Mouse (Mus musculus): ENCODE data around the gene Adam10. TPM values are rescaled to one million over a fixed set of nuclear protein-coding genes. Genes with fewer than 3 reads are reported as not detected.

Adam10 gene
- polyA plus RNA-seq, 1 experiment = 44.9 TPM

DNA sequence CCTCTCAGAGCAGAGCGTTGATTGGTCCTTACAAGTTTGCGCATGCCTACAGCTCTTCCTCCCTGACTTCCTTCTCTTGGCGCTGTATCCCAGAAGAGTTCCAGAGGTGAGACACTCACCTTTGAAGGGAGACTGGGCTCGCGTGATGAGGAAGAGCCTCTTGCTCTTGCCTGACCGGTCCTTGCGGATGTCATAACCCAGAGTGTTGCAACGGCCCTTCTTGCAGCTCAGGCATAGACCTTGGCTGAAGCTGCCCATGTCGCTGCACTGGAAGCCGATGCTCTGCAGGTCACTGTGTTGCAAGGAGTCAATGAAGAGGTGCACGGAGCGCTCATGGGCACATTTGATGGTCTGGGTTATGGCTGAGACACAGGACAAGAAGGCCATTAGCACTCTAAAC is 133.8 kb downstream of the Adam10 start:
- no peak for DNase-seq
- Histone ChIP-seq H3K4me1 (ENCODE audit: control insufficient read depth, insufficient read depth, low read length) (no peaks in the 10 kb centered on the region; the same call in 1 of the 2 replicates), H3K4me3 (replicated peaks; ENCODE audit: insufficient read depth, low read depth, low read length) (no peak overlapping the region), H3K27ac (ENCODE audit: insufficient read depth, low read length) (no peak overlapping the region), H3K27me3 (ENCODE audit: control insufficient read depth, insufficient read depth, low read length) (no peaks in the 10 kb centered on the region)
- no peak for TF ChIP-seq POLR2A (IDR thresholded peaks at IDR 0.05; ENCODE audit: borderline replicate concordance, insufficient read depth, low read length)
- TF ChIP-seq CTCF (IDR thresholded peaks at IDR 0.05; ENCODE audit: borderline replicate concordance, insufficient read depth, low read depth, low read length) = no peak
- 95% methylated on average over 12 of the region's 12 CpGs for WGBS

DNA sequence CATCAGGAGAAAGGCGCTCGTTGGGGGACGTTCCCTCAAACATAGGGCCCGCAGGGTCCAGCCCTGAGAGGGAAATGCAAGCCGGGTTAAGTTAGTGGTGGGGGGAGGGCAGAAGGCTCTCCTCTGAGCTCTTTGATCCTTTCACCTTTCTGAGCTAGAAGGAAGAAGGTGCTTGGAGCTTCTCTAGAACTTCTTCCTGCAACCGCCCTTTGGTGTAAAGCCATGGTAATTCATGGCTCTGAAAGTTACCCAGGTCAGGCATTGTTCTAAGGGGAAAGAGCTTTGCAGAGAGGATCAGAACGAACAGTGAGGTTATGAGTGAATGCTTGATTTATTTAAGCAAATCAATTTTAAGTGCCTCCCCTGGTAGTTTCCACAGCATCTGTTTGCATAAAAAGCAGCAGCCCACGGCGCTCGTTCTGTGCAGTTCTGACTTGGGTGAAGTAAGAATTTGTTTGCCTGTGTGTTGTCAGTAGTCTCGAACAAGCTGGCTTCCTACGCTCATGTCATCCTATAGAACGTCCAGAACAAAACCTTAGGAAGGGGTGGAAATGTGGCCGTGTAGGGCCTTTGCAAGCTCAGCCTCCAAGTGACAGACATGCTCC is 138.0 kb downstream of the Adam10 start:
- 81% methylated on average over 14 of the region's 14 CpGs for WGBS
- Histone ChIP-seq H3K27me3 (ENCODE audit: control insufficient read depth, insufficient read depth, low read length) (no peaks in the 10 kb centered on the region), H3K4me1 (ENCODE audit: control insufficient read depth, insufficient read depth, low read length) (no peaks in the 10 kb centered on the region; the same call in 1 of the 2 replicates), H3K27ac (ENCODE audit: insufficient read depth, low read length) (no peak overlapping the region), H3K4me3 (replicated peaks; ENCODE audit: insufficient read depth, low read depth, low read length) (no peak overlapping the region)
- DNase-seq = no peak
- TF ChIP-seq POLR2A (IDR thresholded peaks at IDR 0.05; ENCODE audit: borderline replicate concordance, insufficient read depth, low read length) (no peak), CTCF (IDR thresholded peaks at IDR 0.05; ENCODE audit: borderline replicate concordance, insufficient read depth, low read depth, low read length) (no peak)

DNA sequence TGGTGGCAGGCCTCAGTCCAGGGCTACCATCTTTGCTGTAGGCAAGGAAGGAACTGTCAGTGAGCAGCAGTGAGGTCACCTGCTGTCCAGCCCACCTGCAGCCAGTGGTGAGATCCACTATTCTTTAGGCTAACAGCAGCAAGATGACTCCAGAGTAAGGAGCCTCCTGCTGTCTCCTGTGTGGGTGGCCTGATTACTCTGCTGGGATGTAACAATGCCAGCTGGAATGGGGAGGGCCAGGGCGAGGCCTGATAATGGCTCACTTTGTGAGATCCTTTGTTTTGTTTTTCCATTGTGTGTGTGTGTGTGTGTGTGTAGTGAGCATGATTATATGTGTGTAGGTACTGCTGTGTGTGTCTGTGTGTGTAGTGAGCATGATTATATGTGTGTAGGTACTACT is 138.6 kb downstream of the Adam10 start:
- 34% methylated on average over 1 of the region's 1 CpGs for WGBS
- no peak for DNase-seq
- no peak overlapping the region for H3K4me3 ChIP-seq (replicated peaks; ENCODE audit: insufficient read depth, low read depth, low read length)
- H3K27ac ChIP-seq (ENCODE audit: insufficient read depth, low read length) = no peak overlapping the region
- no peaks in the 10 kb centered on the region for H3K27me3 ChIP-seq (ENCODE audit: control insufficient read depth, insufficient read depth, low read length)
- no peaks in the 10 kb centered on the region; the same call in 1 of the 2 replicates for H3K4me1 ChIP-seq (ENCODE audit: control insufficient read depth, insufficient read depth, low read length)
- TF ChIP-seq CTCF (IDR thresholded peaks at IDR 0.05; ENCODE audit: borderline replicate concordance, insufficient read depth, low read depth, low read length) = no peak
- no peak for TF ChIP-seq POLR2A (IDR thresholded peaks at IDR 0.05; ENCODE audit: borderline replicate concordance, insufficient read depth, low read length)

DNA sequence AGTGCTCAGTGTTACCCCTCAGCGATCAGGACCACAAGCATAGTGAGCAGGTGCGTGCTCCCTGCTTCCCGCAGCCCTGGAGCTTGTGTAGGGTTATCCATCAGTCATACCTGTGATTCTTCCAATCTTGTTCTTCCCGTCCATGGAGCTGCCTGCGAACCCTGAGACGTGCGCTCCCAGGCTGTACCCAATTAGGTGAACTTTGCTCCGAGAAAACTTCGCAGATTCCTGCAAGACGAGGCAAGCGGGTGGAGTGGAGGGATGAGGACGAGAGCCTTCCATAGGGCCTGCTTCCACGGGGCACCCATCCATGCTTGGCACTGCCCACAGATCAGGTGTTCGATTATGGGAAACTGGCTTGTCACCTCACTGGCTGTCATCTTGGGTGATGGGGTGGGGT is 139.9 kb downstream of the Adam10 start:
- H3K4me3 ChIP-seq (replicated peaks; ENCODE audit: insufficient read depth, low read depth, low read length) = no peak overlapping the region
- no peaks in the 10 kb centered on the region for H3K27me3 ChIP-seq (ENCODE audit: control insufficient read depth, insufficient read depth, low read length)
- 75% methylated on average over 14 of the region's 14 CpGs for WGBS
- H3K27ac ChIP-seq (ENCODE audit: insufficient read depth, low read length) = no peak overlapping the region
- TF ChIP-seq CTCF (IDR thresholded peaks at IDR 0.05; ENCODE audit: borderline replicate concordance, insufficient read depth, low read depth, low read length) = no peak
- TF ChIP-seq POLR2A (IDR thresholded peaks at IDR 0.05; ENCODE audit: borderline replicate concordance, insufficient read depth, low read length) = no peak
- no peak for DNase-seq
- H3K4me1 ChIP-seq (ENCODE audit: control insufficient read depth, insufficient read depth, low read length) = no peaks in the 10 kb centered on the region; the same call in 1 of the 2 replicates

DNA sequence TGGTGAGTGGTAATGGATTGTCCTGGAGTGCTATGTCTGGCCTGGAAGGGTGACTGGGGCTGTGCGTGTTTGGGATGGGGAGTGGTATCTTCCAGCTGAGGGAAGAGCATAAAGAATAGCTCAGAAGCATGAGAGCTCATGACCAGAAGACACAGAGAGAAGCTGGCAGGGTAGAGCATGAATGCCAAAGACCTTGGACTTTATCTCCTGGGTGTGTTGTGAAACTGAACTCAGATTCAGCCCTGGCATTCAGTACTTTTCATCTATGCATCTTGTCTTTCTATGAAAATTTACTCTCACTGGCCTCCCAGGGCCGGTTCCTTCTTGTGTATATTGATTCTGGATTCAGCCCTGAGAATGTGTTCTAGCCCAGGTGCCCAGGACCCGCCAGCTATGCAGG is 145.3 kb downstream of the Adam10 start:
- no peak for DNase-seq
- Histone ChIP-seq H3K4me1 (ENCODE audit: control insufficient read depth, insufficient read depth, low read length) (no peaks in the 10 kb centered on the region), H3K27ac (ENCODE audit: insufficient read depth, low read length) (no peak overlapping the region), H3K4me3 (replicated peaks; ENCODE audit: insufficient read depth, low read depth, low read length) (no peak overlapping the region), H3K27me3 (ENCODE audit: control insufficient read depth, insufficient read depth, low read length) (no peaks in the 10 kb centered on the region)
- TF ChIP-seq POLR2A (IDR thresholded peaks at IDR 0.05; ENCODE audit: borderline replicate concordance, insufficient read depth, low read length) = no peak
- no peak for TF ChIP-seq CTCF (IDR thresholded peaks at IDR 0.05; ENCODE audit: borderline replicate concordance, insufficient read depth, low read depth, low read length)
- 94% methylated on average over 3 of the region's 3 CpGs for WGBS

DNA sequence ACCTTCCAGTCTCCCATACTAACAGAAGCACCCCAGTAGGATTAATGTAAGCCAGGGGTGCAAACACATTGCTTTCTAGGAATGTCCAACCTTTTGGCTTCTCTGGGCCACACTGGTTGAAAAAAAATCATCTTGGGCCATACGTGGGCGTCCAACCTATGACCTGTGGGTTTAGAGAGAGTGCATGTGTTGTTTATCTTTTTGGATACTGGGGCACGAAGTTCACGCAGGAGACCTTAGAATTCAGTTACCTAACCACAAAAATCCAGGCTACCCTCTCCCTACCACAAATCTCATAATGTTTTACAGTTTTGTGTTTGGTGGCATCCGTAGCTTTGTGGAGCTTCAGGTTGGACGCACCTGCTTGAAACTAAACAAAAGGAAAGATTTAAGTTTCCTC is 149.1 kb downstream of the Adam10 start:
- no peak overlapping the region for H3K4me3 ChIP-seq (replicated peaks; ENCODE audit: insufficient read depth, low read depth, low read length)
- no peaks in the 10 kb centered on the region for H3K4me1 ChIP-seq (ENCODE audit: control insufficient read depth, insufficient read depth, low read length)
- 97% methylated on average over 6 of the region's 6 CpGs for WGBS
- H3K27me3 ChIP-seq (ENCODE audit: control insufficient read depth, insufficient read depth, low read length) = no peaks in the 10 kb centered on the region
- no peak overlapping the region for H3K27ac ChIP-seq (ENCODE audit: insufficient read depth, low read length)
- no peak for DNase-seq
- TF ChIP-seq POLR2A (IDR thresholded peaks at IDR 0.05; ENCODE audit: borderline replicate concordance, insufficient read depth, low read length) = no peak
- TF ChIP-seq CTCF (IDR thresholded peaks at IDR 0.05; ENCODE audit: borderline replicate concordance, insufficient read depth, low read depth, low read length) = no peak

Other genes with a start within 250 kb of the Adam10 start
- gene Rnf111, start 175.3 kb upstream of the Adam10 start, polyA plus RNA-seq (2012; rRNA removed) = 30.1 and 32.2 TPM in 2 replicates
- 51.4 and 52.7 TPM in 2 replicates for gene Sltm, start 136.2 kb upstream of the Adam10 start, polyA plus RNA-seq (2012; rRNA removed)
- gene Gm10642, start 22.7 kb upstream of the Adam10 start, polyA plus RNA-seq (2012; rRNA removed) = 1.4 and 1.5 TPM in 2 replicates
- gene Mindy2, start 21.8 kb upstream of the Adam10 start, polyA plus RNA-seq (2012; rRNA removed) = 58.4 and 67.3 TPM in 2 replicates

All from cerebellum, adult 2 months (tissue).